Comparison of ENCODE assay signal across 8 mouse cellular contexts in genomic region chr4:95966928-95967724, GRCm38 (mm10). TPM values are rescaled to one million over a fixed set of nuclear protein-coding genes. Genes with fewer than 3 reads are reported as not detected.
A peak's percentile ranks its signal among the peaks of the same experiment; 100 is the strongest.
DNase-seq lines count a peak whose midpoint lies in the region; ATAC-seq and TF ChIP-seq lines count a peak whose summit lies in the region.

Gene Hook1 (plus strand): TSS chr4:95967240.

- H3K27me3 ChIP-seq in hindbrain, embryonic 12.5 days = no peaks in the 10 kb centered on the region
- H3K27me3 ChIP-seq in lung, embryonic 15.5 days = peaks cover 12% of the 10 kb centered on the region; the same call in 1 of the 2 replicates

- peak within 1 kb of the TSS; percentile 75 for H3K4me2 ChIP-seq in hindbrain, embryonic 12.5 days (replicated peaks)
- peak within 1 kb of the TSS; percentile 88 for H3K4me2 ChIP-seq in lung, embryonic 15.5 days

- peak within 1 kb of the TSS; percentile 80 for H3K27ac ChIP-seq in hindbrain, embryonic 12.5 days
- H3K27ac ChIP-seq in lung, embryonic 15.5 days = peak within 1 kb of the TSS; percentile 78
- no peak within 1 kb of the TSS for H3K27ac ChIP-seq in olfactory bulb, adult 2 months (ENCODE audit: insufficient read depth, low read depth, low read length)

- TF ChIP-seq CTCF in olfactory bulb, adult 2 months (IDR thresholded peaks at IDR 0.05; ENCODE audit: insufficient read depth, low read depth, low read length) = no peak

- no peak for TF ChIP-seq POLR2A in olfactory bulb, adult 2 months (IDR thresholded peaks at IDR 0.05; ENCODE audit: insufficient read depth, low read depth, low read length)

- H3K9ac ChIP-seq in hindbrain, embryonic 12.5 days = peak within 1 kb of the TSS; percentile 75
- peak within 1 kb of the TSS; percentile 60 for H3K9ac ChIP-seq in lung, embryonic 15.5 days

- under 1% methylated on average over 79 of the region's 82 CpGs for WGBS in hindbrain, embryonic 12.5 days
- WGBS in lung, embryonic 15.5 days = under 1% methylated on average over 80 of the region's 82 CpGs
- WGBS in olfactory bulb, adult 2 months = under 1% methylated on average over 82 of the region's 82 CpGs

- no peaks in the 10 kb centered on the region for H3K36me3 ChIP-seq in hindbrain, embryonic 12.5 days
- no peaks in the 10 kb centered on the region for H3K36me3 ChIP-seq in lung, embryonic 15.5 days

- ATAC-seq in hindbrain, embryonic 12.5 days (ENCODE audit: low FRiP score) = peak; percentile 100
- peak; percentile 98 for ATAC-seq in lung, embryonic 15.5 days (ENCODE audit: borderline replicate concordance, extremely low read depth, low FRiP score, low TSS enrichment)

- H3K4me3 ChIP-seq in hindbrain, embryonic 12.5 days = peak within 1 kb of the TSS; percentile 69
- peak within 1 kb of the TSS; percentile 64 for H3K4me3 ChIP-seq in lung, embryonic 15.5 days
- peak within 1 kb of the TSS; percentile 66 for H3K4me3 ChIP-seq in olfactory bulb, adult 2 months (ENCODE audit: insufficient read depth, low read depth, low read length)

- DNase-seq in T-cell, adult 2 months (ENCODE audit: low spot score) = peak; percentile 93
- peak; percentile 98 to 99 for DNase-seq in cerebellum, postnatal 36 days
- peak; percentile 82 to 90 for DNase-seq in frontal cortex, postnatal 25 days (ENCODE audit: low spot score in 2 of 2)
- DNase-seq in layer of hippocampus, adult 9-11 months = peak; percentile 95
- peak; percentile 100 for DNase-seq in testis, postnatal 14 days (ENCODE audit: low spot score)

- H3K4me1 ChIP-seq in hindbrain, embryonic 12.5 days = peaks cover 9% of the 10 kb centered on the region
- peaks cover 4% of the 10 kb centered on the region; the same call in 1 of the 2 replicates for H3K4me1 ChIP-seq in lung, embryonic 15.5 days
- 0 out of 2 replicates have a peak, but pooled peaks cover 5% of the 10 kb centered on the region for H3K4me1 ChIP-seq in olfactory bulb, adult 2 months (ENCODE audit: control insufficient read depth, insufficient read depth, low read length)

- H3K9me3 ChIP-seq in hindbrain, embryonic 12.5 days (replicated peaks) = no peaks in the 10 kb centered on the region
- no peaks in the 10 kb centered on the region for H3K9me3 ChIP-seq in lung, embryonic 15.5 days

RNA-seq across cellular contexts. Expression of gene Hook1, which starts in this region (rescaled TPM):
- polyA plus RNA-seq in hindbrain, embryonic 12.5 days (2016; fragmentation: Nextera tagmentation; extraction: Ambion mirVana) = 37.4 and 40.1 TPM in 2 replicates
- polyA plus RNA-seq in lung, embryonic 15.5 days (2015; fragmentation: Nextera tagmentation; extraction: Ambion mirVana) = 14.9 and 15.0 TPM in 2 replicates
- polyA plus RNA-seq in olfactory bulb, adult 2 months (2012; ENCODE audit: insufficient read depth, insufficient read length, low replicate concordance, missing spikeins) = 127 TPM in 1 of 2 replicates, not detected in the other
